Comparison of ENCODE assay signal across 13 mouse cellular contexts in genomic region chr7:30360028-30360427, GRCm38 (mm10). TPM values are rescaled to one million over a fixed set of nuclear protein-coding genes. Genes with fewer than 3 reads are reported as not detected.
A peak's percentile ranks its signal among the peaks of the same experiment; 100 is the strongest.
DNase-seq lines count a peak whose midpoint lies in the region; ATAC-seq and TF ChIP-seq lines count a peak whose summit lies in the region.
"Had no signal": no experiment of that assay in that cellular context is flagged by ENCODE, and none has a peak within 500 bp of the region (broad histone marks: within the 10 kb centered on the region; RNA-seq: fewer than 3 reads in every experiment).

No protein-coding gene starts in this region.

- no peak overlapping the region for H3K9ac ChIP-seq in midbrain, embryonic 15.5 days
- no peak overlapping the region for H3K9ac ChIP-seq in heart, adult 2 months (ENCODE audit: low read depth, low read length)

- TF ChIP-seq POLR2A in kidney, adult 2 months (IDR thresholded peaks at IDR 0.05; ENCODE audit: low read depth, low read length), result no peak
- no peak for TF ChIP-seq POLR2A in heart, adult 2 months (IDR thresholded peaks at IDR 0.05; ENCODE audit: insufficient read depth, low read depth, low read length)

- no peak for DNase-seq in kidney, adult 2 months
- DNase-seq in kidney, postnatal 10 days, result no peak
- peak; percentile 82 for DNase-seq in adrenal gland, postnatal 14 days
- DNase-seq in left cerebral cortex, adult 2 months (ENCODE audit: extremely low spot score in 1 of 2, low spot score in 2 of 2), result no peak
- no peak for DNase-seq in frontal cortex, postnatal 36 days (ENCODE audit: low spot score in 2 of 2)
- DNase-seq in heart, adult 2 months, result no peak
- DNase-seq: lung, adult 18-20 months; thymus, postnatal 14 days had no signal

- no peaks in the 10 kb centered on the region for H3K27me3 ChIP-seq in kidney, adult 2 months (replicated peaks; ENCODE audit: control insufficient read depth, insufficient read depth, low read length)
- H3K27me3 ChIP-seq in E14TG2a.4 (ENCODE audit: insufficient read depth, low read length), result peaks cover 91% of the 10 kb centered on the region
- peaks cover 9% of the 10 kb centered on the region; the same call in 1 of the 2 replicates for H3K27me3 ChIP-seq in midbrain, embryonic 15.5 days (replicated peaks)
- H3K27me3 ChIP-seq in heart, adult 2 months (ENCODE audit: control insufficient read depth, insufficient read depth, low read length), result no peaks in the 10 kb centered on the region; the same call in 1 of the 2 replicates

- no peak for TF ChIP-seq EP300 in heart, adult 2 months (IDR thresholded peaks at IDR 0.05; ENCODE audit: insufficient read depth, low read depth, low read length)

- no peaks in the 10 kb centered on the region for H3K79me2 ChIP-seq in heart, adult 2 months (replicated peaks; ENCODE audit: control insufficient read depth, insufficient read depth, low read length)

- intact Hi-C loops in left cerebral cortex, adult 2 months (cut with DNase I), result no loop called here
- intact Hi-C loops in heart, adult 2 months (cut with DNase I), result no loop called here

- ATAC-seq in midbrain, embryonic 15.5 days (replicated peaks), result no peak

- no peaks in the 10 kb centered on the region for H3K36me3 ChIP-seq in kidney, adult 2 months (ENCODE audit: control insufficient read depth, insufficient read depth, low read length)
- no peaks in the 10 kb centered on the region for H3K36me3 ChIP-seq in E14TG2a.4 (ENCODE audit: insufficient read depth, low read length)
- 0 out of 2 replicates have a peak, but pooled peaks cover 12% of the 10 kb centered on the region for H3K36me3 ChIP-seq in midbrain, embryonic 15.5 days (replicated peaks)
- H3K36me3 ChIP-seq in heart, adult 2 months (ENCODE audit: control insufficient read depth, insufficient read depth, low read length), result no peaks in the 10 kb centered on the region

- WGBS in kidney, adult 2 months, result 77% methylated on average over 17 of the region's 17 CpGs
- WGBS in midbrain, embryonic 15.5 days, result 89% methylated on average over 17 of the region's 17 CpGs
- 83% methylated on average over 17 of the region's 17 CpGs for WGBS in heart, adult 2 months

- peak overlapping the region; percentile 26; the same call in 1 of the 2 replicates for H3K27ac ChIP-seq in kidney, adult 2 months (ENCODE audit: insufficient read depth, low read depth, low read length)
- no peak overlapping the region for H3K27ac ChIP-seq in midbrain, embryonic 15.5 days
- no peak overlapping the region for H3K27ac ChIP-seq in left cerebral cortex, adult 2 months
- no peak overlapping the region for H3K27ac ChIP-seq in heart, adult 2 months

- peak overlapping the region; percentile 9; the same call in 1 of the 2 replicates for H3K4me2 ChIP-seq in midbrain, embryonic 15.5 days
- H3K4me2 ChIP-seq: heart, embryonic 11.5 days had no signal

- no peak overlapping the region for H3K4me3 ChIP-seq in kidney, adult 2 months (ENCODE audit: insufficient read depth, low read depth, low read length)
- peak overlapping the region; percentile 69 for H3K4me3 ChIP-seq in E14TG2a.4 (replicated peaks; ENCODE audit: low read length)
- H3K4me3 ChIP-seq in midbrain, embryonic 15.5 days, result no peak overlapping the region
- no peak overlapping the region for H3K4me3 ChIP-seq in left cerebral cortex, adult 2 months
- no peak overlapping the region for H3K4me3 ChIP-seq in heart, adult 2 months

- peaks cover 5% of the 10 kb centered on the region; the same call in 1 of the 2 replicates for H3K4me1 ChIP-seq in kidney, adult 2 months (ENCODE audit: control insufficient read depth, insufficient read depth, low read length)
- H3K4me1 ChIP-seq in E14TG2a.4 (replicated peaks; ENCODE audit: low read depth, low read length), result peaks cover 58% of the 10 kb centered on the region
- peaks cover 62% of the 10 kb centered on the region for H3K4me1 ChIP-seq in midbrain, embryonic 15.5 days
- H3K4me1 ChIP-seq in heart, adult 2 months (ENCODE audit: control insufficient read depth, insufficient read depth, low read length), result peaks cover 2% of the 10 kb centered on the region

- no peaks in the 10 kb centered on the region for H3K9me3 ChIP-seq in E14TG2a.4 (ENCODE audit: low read length)
- H3K9me3 ChIP-seq in midbrain, embryonic 15.5 days, result no peaks in the 10 kb centered on the region

- TF ChIP-seq CTCF in kidney, adult 2 months (conservative IDR thresholded peaks at IDR 0.05; ENCODE audit: insufficient read depth, insufficient read length, low read depth, low read length), result no peak
- no peak for TF ChIP-seq CTCF in E14TG2a.4 (conservative IDR thresholded peaks at IDR 0.05; ENCODE audit: low read length)
- TF ChIP-seq CTCF in left cerebral cortex, adult 2 months (IDR thresholded peaks at IDR 0.05), result no peak
- no peak for TF ChIP-seq CTCF in heart, adult 2 months (IDR thresholded peaks at IDR 0.05)

RNA-seq across cellular contexts. Expression of gene Lrfn3, which starts 2.5 kb away (rescaled TPM):
- polyA plus RNA-seq in kidney, adult 2 months (2012; rRNA removed), result 9.6 and 11.6 TPM in 2 replicates
- 15.6 and 16.2 TPM in 2 replicates for total RNA-seq in adrenal gland, postnatal 14 days (2021)
- 16.3 and 17.9 TPM in 2 replicates for polyA plus RNA-seq in midbrain, embryonic 15.5 days (2015; fragmentation: Nextera tagmentation; extraction: Ambion mirVana)
- 10 to 100 TPM; 33.0 to 36.4 TPM for total RNA-seq in left cerebral cortex, adult 2 months (2021)
- 1 to 10 TPM; 1.1 to 1.3 TPM for total RNA-seq in heart, adult 2 months (2021)
- polyA plus RNA-seq in heart, adult 2 months (2012; rRNA removed), result 1.4 and 1.9 TPM in 2 replicates
- total RNA-seq: common myeloid progenitor, adult 5-6 weeks; megakaryocyte, adult 5-6 weeks had no signal

RNA-seq across cellular contexts. Expression of gene Sdhaf1, which starts 36.3 kb away (rescaled TPM):
- polyA plus RNA-seq in kidney, adult 2 months (2012; rRNA removed), result 26.4 and 27.3 TPM in 2 replicates
- 15.0 and 19.6 TPM in 2 replicates for total RNA-seq in adrenal gland, postnatal 14 days (2021)
- polyA plus RNA-seq in midbrain, embryonic 15.5 days (2015; fragmentation: Nextera tagmentation; extraction: Ambion mirVana), result 16.7 and 17.1 TPM in 2 replicates
- total RNA-seq in left cerebral cortex, adult 2 months (2021), result 1 to 10 TPM; 7.0 to 8.0 TPM
- 10 to 100 TPM; 12.5 TPM for total RNA-seq in heart, adult 2 months (2021)
- polyA plus RNA-seq in heart, adult 2 months (2012; rRNA removed), result 17.4 and 17.9 TPM in 2 replicates

RNA-seq across cellular contexts. Expression of gene E130208F15Rik, which starts 38.5 kb away (rescaled TPM):
- polyA plus RNA-seq in kidney, adult 2 months (2012; rRNA removed), result 0.42 and 1.1 TPM in 2 replicates
- 2.2 and 3.6 TPM in 2 replicates for total RNA-seq in adrenal gland, postnatal 14 days (2021)
- 0.23 and 2.0 TPM in 2 replicates for polyA plus RNA-seq in midbrain, embryonic 15.5 days (2015; fragmentation: Nextera tagmentation; extraction: Ambion mirVana)
- under 1 TPM in 1 of 2 experiments, not detected in 1; 0.66 TPM for total RNA-seq in left cerebral cortex, adult 2 months (2021)
- total RNA-seq in heart, adult 2 months (2021), result under 1 TPM; 0.55 to 0.63 TPM
- polyA plus RNA-seq in heart, adult 2 months (2012; rRNA removed), result 0.31 and 0.41 TPM in 2 replicates
- polyA plus RNA-seq: heart, embryonic 11.5 days had no signal

RNA-seq across cellular contexts. Expression of gene Syne4, which starts 45.4 kb away (rescaled TPM):
- polyA plus RNA-seq in kidney, adult 2 months (2012; rRNA removed), result 162 and 170 TPM in 2 replicates
- 23.5 and 30.2 TPM in 2 replicates for total RNA-seq in adrenal gland, postnatal 14 days (2021)
- polyA plus RNA-seq in midbrain, embryonic 15.5 days (2015; fragmentation: Nextera tagmentation; extraction: Ambion mirVana), result 16.6 and 17.5 TPM in 2 replicates
- 10 to 100 TPM in 1 of 2 experiments, 1 to 10 TPM in 1; 8.8 to 19.2 TPM for total RNA-seq in left cerebral cortex, adult 2 months (2021)
- under 1 TPM; 0.26 to 0.50 TPM for total RNA-seq in heart, adult 2 months (2021)
- polyA plus RNA-seq in heart, adult 2 months (2012; rRNA removed), result 5.3 and 5.6 TPM in 2 replicates
- total RNA-seq: common myeloid progenitor, adult 5-6 weeks had no signal

RNA-seq across cellular contexts. Expression of gene Alkbh6, which starts 51.5 kb away (rescaled TPM):
- 99.0 and 122 TPM in 2 replicates for polyA plus RNA-seq in kidney, adult 2 months (2012; rRNA removed)
- total RNA-seq in adrenal gland, postnatal 14 days (2021), result 51.4 and 56.3 TPM in 2 replicates
- 134 and 135 TPM in 2 replicates for polyA plus RNA-seq in midbrain, embryonic 15.5 days (2015; fragmentation: Nextera tagmentation; extraction: Ambion mirVana)
- 10 to 100 TPM; 65.7 to 71.4 TPM for total RNA-seq in left cerebral cortex, adult 2 months (2021)
- 10 to 100 TPM; 24.0 to 29.5 TPM for total RNA-seq in heart, adult 2 months (2021)
- polyA plus RNA-seq in heart, adult 2 months (2012; rRNA removed), result 59.6 and 61.7 TPM in 2 replicates
